Mouse (Mus musculus) forebrain, postnatal 0 days (tissue): ENCODE data around the gene Rps6ka4. TPM values are rescaled to one million over a fixed set of nuclear protein-coding genes. Genes with fewer than 3 reads are reported as not detected.

Experiments used
- ATAC-seq: fragments of 200-750 bp; cut with Nextera tagmentation; 2 replicates; pipeline ENCODE4 v1.8.0; 2017; ENCODE audit warnings: mild to moderate bottlenecking, moderate library complexity
- DNase-seq: peaks from one replicate; pipeline ENCODE4 v3.0.0-alpha.2; 2015
- H3K27ac ChIP-seq: fragments of 300-500 bp; sonication (generic); 2 replicates; pipeline ENCODE4 v1.5.1; 2014; ENCODE audit warnings: low read depth, mild to moderate bottlenecking, antibody characterized with exemption, low read length, moderate library complexity, mixed read lengths
- H3K27me3 ChIP-seq: fragments of 300-500 bp; sonication (generic); 2 replicates; pipeline ENCODE4 v1.6.1; 2014; ENCODE audit warnings: mild to moderate bottlenecking, low read length, mixed read lengths; ENCODE audit not compliant: insufficient read depth
- H3K36me3 ChIP-seq: fragments of 300-500 bp; sonication (generic); 2 replicates; pipeline ENCODE4 v1.6.1; 2014; ENCODE audit warnings: mild to moderate bottlenecking, moderate library complexity; ENCODE audit not compliant: insufficient read depth
- H3K4me1 ChIP-seq: fragments of 300-500 bp; sonication (generic); 2 replicates; pipeline ENCODE4 v1.6.1; 2014; ENCODE audit warnings: antibody characterized with exemption; ENCODE audit not compliant: insufficient read depth
- H3K4me2 ChIP-seq: fragments of 300-500 bp; sonication (generic); 2 replicates; pipeline ENCODE4 v1.6.1; 2014; ENCODE audit warnings: low read depth, mild to moderate bottlenecking, moderate library complexity
- H3K4me3 ChIP-seq: fragments of 300-500 bp; sonication (generic); 2 replicates; pipeline ENCODE4 v1.5.1; 2014; ENCODE audit warnings: low read depth, low read length, mixed read lengths
- H3K9ac ChIP-seq: fragments of 300-500 bp; sonication (generic); 2 replicates; pipeline ENCODE4 v1.6.1; 2014; ENCODE audit warnings: mild to moderate bottlenecking
- H3K9me3 ChIP-seq: fragments of 300-500 bp; sonication (generic); 2 replicates; pipeline ENCODE4 v1.6.1; 2016; ENCODE audit warnings: low read length
- CTCF ChIP-seq: sonication (generic); IDR thresholded peaks from 2 replicates; pipeline ENCODE4 v1.5.1; 2016; ENCODE audit warnings: antibody characterized with exemption, control low read depth, low read depth
- WGBS: fragments of 180-500 bp; shearing (Covaris S2); extraction: QIAGEN DNeasy Blood & Tissue Kit; methylation state at CpG from one replicate; pipeline ENCODE4 v1.1.7; 2014; 5-methylcytosine and 5-hydroxymethylcytosine counted together
- polyA plus RNA-seq: library from polyadenylated mRNA; unstranded; fragments of >200 nt; fragmentation: Nextera tagmentation; extraction: Ambion mirVana; gene quantifications from 2 replicates; pipeline ENCODE4 v1.2.1, GENCODE M21; 2015
- total RNA-seq: library from RNA; depleted of rRNA; stranded (reverse); fragments of >200 nt; gene quantifications from 2 replicates; pipeline ENCODE4 v1.2.3, GENCODE M21; 2014

Rps6ka4 gene
- total and polyA plus RNA-seq, 2 experiments from 2014 or later, result 14.3 to 18.0 TPM

DNA sequence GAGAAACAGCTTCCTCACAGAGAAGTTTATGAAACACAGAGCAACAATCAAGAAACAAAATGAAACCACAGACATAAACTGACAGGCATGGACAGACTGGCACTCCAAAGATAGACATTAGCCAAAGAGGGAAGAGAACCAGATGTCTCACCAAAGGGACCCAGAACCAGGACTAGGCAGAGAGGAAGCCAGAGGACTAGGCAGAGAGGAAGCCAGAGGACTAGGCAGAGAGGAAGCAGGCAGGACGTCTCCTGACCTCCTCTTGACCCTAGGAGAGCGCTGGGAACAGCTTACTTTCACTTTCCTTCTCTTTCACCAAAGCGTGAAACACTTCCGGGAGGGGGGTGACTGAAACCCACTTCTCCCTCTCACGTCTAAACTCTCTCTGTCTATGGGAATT, 28.9 kb upstream of the Rps6ka4 start:
- WGBS, result 12% methylated on average over 5 of the region's 5 CpGs
- Histone ChIP-seq H3K27me3 (no peaks in the 10 kb centered on the region), H3K4me1 (no peaks in the 10 kb centered on the region), H3K36me3 (no peaks in the 10 kb centered on the region), H3K4me2 (no peak overlapping the region), H3K9me3 (no peaks in the 10 kb centered on the region), H3K9ac (no peak overlapping the region), H3K4me3 (no peak overlapping the region), H3K27ac (no peak overlapping the region)
- DNase-seq (no peak), ATAC-seq (no peak)
- TF ChIP-seq CTCF, result no peak

DNA sequence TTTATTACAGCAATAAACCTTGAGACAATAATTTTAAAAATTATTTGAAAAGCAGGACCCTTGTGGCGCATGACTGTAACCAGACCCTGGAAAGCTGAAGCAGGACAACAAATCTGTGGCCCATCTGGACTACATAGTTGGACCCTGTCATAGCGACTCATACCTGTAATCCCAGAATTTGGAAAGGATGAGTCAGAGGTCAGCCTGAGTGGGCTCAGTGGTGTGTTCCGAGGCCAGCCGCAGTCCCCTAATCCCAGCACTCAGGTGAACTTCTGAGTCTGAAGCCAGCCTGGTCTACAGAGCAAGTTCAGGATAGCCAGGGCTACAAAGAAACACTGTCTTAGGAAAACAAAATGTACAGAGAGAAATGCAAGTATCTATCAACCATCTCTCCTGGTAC, 21.0 kb upstream of the Rps6ka4 start:
- 96% methylated on average over 4 of the region's 4 CpGs for WGBS
- Histone ChIP-seq H3K36me3 (no peaks in the 10 kb centered on the region), H3K4me1 (no peaks in the 10 kb centered on the region), H3K4me3 (no peak overlapping the region), H3K9ac (no peak overlapping the region), H3K27ac (no peak overlapping the region), H3K27me3 (no peaks in the 10 kb centered on the region), H3K9me3 (no peaks in the 10 kb centered on the region), H3K4me2 (no peak overlapping the region)
- DNase-seq, result no peak
- no peak for TF ChIP-seq CTCF
- no peak for ATAC-seq

DNA sequence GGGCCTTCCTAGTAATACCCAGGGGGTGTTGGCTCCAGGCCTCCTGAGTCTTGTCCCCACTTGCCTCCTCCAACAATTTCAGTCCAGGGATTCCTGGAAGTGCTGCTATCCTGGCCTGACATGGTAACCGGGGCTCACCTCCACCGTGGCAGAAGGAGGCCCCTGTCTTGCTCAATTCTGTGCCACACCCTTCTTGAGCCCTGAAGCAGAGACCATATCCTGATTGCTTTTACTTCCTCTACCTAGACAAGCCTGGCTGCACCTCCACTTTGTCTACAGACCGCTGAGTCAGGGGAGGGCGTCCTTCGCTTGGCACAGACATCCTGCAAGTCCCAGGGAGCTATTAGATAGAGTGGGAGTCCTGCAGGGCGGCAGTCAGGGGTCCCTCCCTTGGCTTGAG, 20.3 kb upstream of the Rps6ka4 start:
- Histone ChIP-seq H3K9ac (no peak overlapping the region), H3K36me3 (no peaks in the 10 kb centered on the region), H3K4me1 (no peaks in the 10 kb centered on the region), H3K4me2 (no peak overlapping the region), H3K27ac (no peak overlapping the region), H3K4me3 (no peak overlapping the region), H3K9me3 (no peaks in the 10 kb centered on the region), H3K27me3 (no peaks in the 10 kb centered on the region)
- 86% methylated on average over 6 of the region's 6 CpGs for WGBS
- no peak for TF ChIP-seq CTCF
- no peak for DNase-seq
- ATAC-seq, result no peak

DNA sequence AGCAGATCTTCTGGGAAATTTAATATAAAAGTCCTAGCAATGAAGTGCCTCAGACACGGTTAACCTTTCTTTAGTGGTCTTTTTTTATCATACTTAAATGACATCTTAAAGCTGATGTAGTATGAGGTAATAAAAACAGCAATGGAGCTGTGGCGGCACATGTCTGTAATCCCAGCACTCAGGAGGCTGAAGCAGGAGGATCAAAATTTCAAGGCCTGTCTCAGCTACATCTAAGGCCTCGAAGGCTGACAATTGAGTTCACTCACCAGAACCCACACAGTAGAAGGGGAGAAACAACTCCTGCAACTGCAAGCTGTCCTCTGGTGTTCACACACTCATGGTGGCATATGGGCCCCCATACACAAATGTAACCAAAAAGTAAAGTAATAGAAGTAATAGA, 19.5 kb upstream of the Rps6ka4 start:
- Histone ChIP-seq H3K27me3 (no peaks in the 10 kb centered on the region), H3K27ac (no peak overlapping the region), H3K4me3 (no peak overlapping the region), H3K9ac (no peak overlapping the region), H3K9me3 (no peaks in the 10 kb centered on the region), H3K36me3 (no peaks in the 10 kb centered on the region), H3K4me2 (no peak overlapping the region), H3K4me1 (no peaks in the 10 kb centered on the region)
- DNase-seq (no peak), ATAC-seq (no peak)
- WGBS, result 86% methylated on average over 3 of the region's 3 CpGs
- no peak for TF ChIP-seq CTCF

DNA sequence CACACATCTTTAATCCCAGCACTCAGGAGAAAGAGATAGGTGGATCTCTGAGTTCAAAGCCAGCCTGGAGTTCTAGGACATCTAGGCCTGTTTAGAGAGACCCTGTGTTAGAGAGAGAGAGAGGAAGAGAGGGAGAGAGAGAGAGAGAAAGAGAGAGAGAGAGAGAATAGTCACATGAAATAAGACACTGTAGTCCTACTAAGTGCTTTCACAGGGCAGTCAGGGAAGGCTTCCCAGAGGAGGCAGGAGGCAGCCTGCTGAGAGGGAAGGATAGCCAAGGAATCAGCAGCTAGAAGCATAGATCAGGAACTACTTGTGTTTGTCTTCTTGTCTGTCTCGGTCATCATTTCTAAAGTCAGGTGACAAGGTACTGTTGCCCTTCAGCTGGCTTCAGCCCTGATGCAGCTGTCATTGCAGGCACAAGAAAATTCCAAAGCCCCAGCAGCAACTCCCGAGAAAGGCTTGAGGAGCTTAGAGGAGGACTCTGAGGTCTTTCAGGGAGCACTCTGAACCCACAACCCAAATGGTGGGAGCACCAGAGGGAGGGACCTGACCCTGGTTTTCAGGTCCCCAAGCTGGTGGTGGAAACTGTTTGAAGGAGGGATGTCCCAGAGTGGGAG, 18.7 kb upstream of the Rps6ka4 start:
- ATAC-seq, result no peak
- WGBS, result 72% methylated on average over 2 of the region's 2 CpGs
- H3K4me3 ChIP-seq, result no peak overlapping the region
- H3K4me1 ChIP-seq, result no peaks in the 10 kb centered on the region
- H3K9ac ChIP-seq, result no peak overlapping the region
- H3K27me3 ChIP-seq, result no peaks in the 10 kb centered on the region
- H3K36me3 ChIP-seq, result no peaks in the 10 kb centered on the region
- TF ChIP-seq CTCF, result no peak
- H3K4me2 ChIP-seq, result no peak overlapping the region
- H3K9me3 ChIP-seq, result no peaks in the 10 kb centered on the region
- no peak overlapping the region for H3K27ac ChIP-seq
- no peak for DNase-seq

DNA sequence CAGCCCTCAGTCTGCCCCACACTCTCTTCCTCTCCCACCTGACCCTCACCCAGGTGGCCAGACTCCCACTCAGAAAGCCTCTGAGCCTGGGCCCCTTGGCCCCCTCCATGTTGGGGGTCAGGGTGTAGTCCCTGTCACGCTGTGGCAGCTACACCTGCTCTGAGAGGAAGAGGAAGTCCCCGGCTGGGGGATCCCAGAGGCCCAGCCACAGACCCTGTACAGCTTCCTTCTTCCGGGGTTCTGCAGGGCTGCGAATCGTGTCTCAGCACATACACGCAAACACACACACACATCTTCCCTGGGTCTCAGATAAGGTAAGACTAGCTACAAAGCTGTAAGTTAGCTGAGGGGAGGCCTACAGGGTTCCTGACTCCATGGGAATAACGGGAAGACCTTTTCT, 17.6 kb upstream of the Rps6ka4 start, which contains the start of gene Ccdc88b:
TSS of gene Ccdc88b (minus strand) at position 181 of the 400 bp plus-strand sequence.
- WGBS, result 81% methylated on average over 7 of the region's 7 CpGs
- Histone ChIP-seq H3K27ac (no peak within 1 kb of the TSS), H3K9me3 (no peaks in the 10 kb centered on the region), H3K4me3 (no peak within 1 kb of the TSS), H3K27me3 (no peaks in the 10 kb centered on the region), H3K4me2 (no peak within 1 kb of the TSS), H3K36me3 (no peaks in the 10 kb centered on the region), H3K9ac (no peak within 1 kb of the TSS), H3K4me1 (no peaks in the 10 kb centered on the region)
- ATAC-seq (no peak), DNase-seq (no peak)
- no peak for TF ChIP-seq CTCF

DNA sequence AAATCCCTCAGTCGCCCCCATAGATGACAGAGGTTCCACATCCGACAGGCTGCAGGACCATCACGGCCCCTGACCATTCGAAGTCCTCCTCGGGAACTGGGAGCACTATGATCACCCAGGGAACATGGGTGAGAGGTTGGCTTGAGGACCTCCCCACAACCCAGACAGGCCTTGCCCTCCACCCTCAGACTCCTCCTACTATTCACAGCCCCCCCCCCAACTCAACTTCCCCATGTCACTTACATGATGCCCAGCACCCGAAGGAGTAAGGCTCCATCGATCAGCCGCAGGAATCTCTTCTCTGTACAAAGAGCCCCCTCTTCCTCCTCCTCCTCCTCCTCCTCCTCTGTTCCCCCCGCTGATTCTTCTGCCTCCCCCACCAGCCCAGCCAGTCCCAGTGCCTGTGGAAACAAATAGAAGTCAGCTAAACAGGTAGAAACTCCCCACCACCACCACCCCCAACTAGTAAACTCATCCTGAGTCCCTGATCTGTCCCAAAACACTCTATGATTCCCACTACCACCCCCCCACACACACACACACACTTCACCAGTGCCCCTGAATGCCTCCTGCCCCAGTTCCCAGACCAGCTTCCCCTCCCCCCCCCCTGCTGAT, 17.1 kb upstream of the Rps6ka4 start:
- DNase-seq, result no peak
- whole genome bisulfite sequencing, result 72% methylated on average over 9 of the region's 9 CpGs
- ATAC-seq, result no peak
- no peak overlapping the region for H3K27ac ChIP-seq
- no peaks in the 10 kb centered on the region for H3K36me3 ChIP-seq
- H3K4me1 ChIP-seq, result no peaks in the 10 kb centered on the region
- H3K4me2 ChIP-seq, result no peak overlapping the region
- no peak for TF ChIP-seq CTCF
- no peak overlapping the region for H3K4me3 ChIP-seq
- H3K9ac ChIP-seq, result no peak overlapping the region
- H3K9me3 ChIP-seq, result no peaks in the 10 kb centered on the region
- no peaks in the 10 kb centered on the region for H3K27me3 ChIP-seq
